Mouse (Mus musculus) midbrain, embryonic 11.5 days (tissue): ENCODE measurements at regions not wholly inside any gene's neighbourhood (a gene's known extent, or its start where the extent isn't known, plus 50 kb on each side); places are given as distances from the start of the nearest gene placed in this dataset.
A peak's percentile ranks its signal among the peaks of the same experiment; 100 is the strongest.

Experiments
- ATAC-seq: fragments of 200-750 bp; cut with Nextera tagmentation; 2 replicates; pipeline ENCODE4 v1.8.0; 2017; ENCODE audit warnings: moderate TSS enrichment, moderate library complexity; ENCODE audit not compliant: low FRiP score
- DNase-seq: peaks from one replicate; pipeline ENCODE4 v3.0.0; 2015; ENCODE audit warnings: low spot score; ENCODE audit errors: missing footprints
- H3K27ac ChIP-seq: fragments of 300-500 bp; sonication (generic); 2 replicates; pipeline ENCODE4 v1.5.1; 2014; ENCODE audit warnings: low read depth, low read length
- H3K27me3 ChIP-seq: fragments of 300-500 bp; sonication (generic); 2 replicates; pipeline ENCODE4 v1.6.1; 2014; ENCODE audit warnings: mild to moderate bottlenecking, low read length, moderate library complexity, mixed read lengths; ENCODE audit not compliant: control insufficient read depth, insufficient read depth
- H3K36me3 ChIP-seq: fragments of 300-500 bp; sonication (generic); 2 replicates; pipeline ENCODE4 v1.6.1; 2014; ENCODE audit warnings: mild to moderate bottlenecking, low read length, moderate library complexity, mixed read lengths; ENCODE audit not compliant: control insufficient read depth, insufficient read depth
- H3K4me1 ChIP-seq: fragments of 300-500 bp; sonication (generic); 2 replicates; pipeline ENCODE4 v1.6.1; 2014; ENCODE audit warnings: low read length; ENCODE audit not compliant: control insufficient read depth, insufficient read depth
- H3K4me2 ChIP-seq: fragments of 300-500 bp; sonication (generic); 2 replicates; pipeline ENCODE4 v1.6.1; 2014; ENCODE audit warnings: mild to moderate bottlenecking, moderate library complexity
- H3K4me3 ChIP-seq: fragments of 300-500 bp; sonication (generic); 2 replicates; pipeline ENCODE4 v1.5.1; 2014; ENCODE audit warnings: low read depth, low read length
- H3K9ac ChIP-seq: fragments of 300-500 bp; sonication (generic); 2 replicates; pipeline ENCODE4 v1.6.1; 2014; ENCODE audit warnings: low read length
- H3K9me3 ChIP-seq: fragments of 300-500 bp; sonication (generic); 2 replicates; pipeline ENCODE4 v1.6.1; 2016; ENCODE audit warnings: low read length; ENCODE audit not compliant: control insufficient read depth
- WGBS: fragments of 180-500 bp; shearing (Covaris S2); extraction: QIAGEN DNeasy Blood & Tissue Kit; methylation state at CpG from one replicate; pipeline ENCODE4 v1.1.7; 2014; 5-methylcytosine and 5-hydroxymethylcytosine counted together

DNA sequence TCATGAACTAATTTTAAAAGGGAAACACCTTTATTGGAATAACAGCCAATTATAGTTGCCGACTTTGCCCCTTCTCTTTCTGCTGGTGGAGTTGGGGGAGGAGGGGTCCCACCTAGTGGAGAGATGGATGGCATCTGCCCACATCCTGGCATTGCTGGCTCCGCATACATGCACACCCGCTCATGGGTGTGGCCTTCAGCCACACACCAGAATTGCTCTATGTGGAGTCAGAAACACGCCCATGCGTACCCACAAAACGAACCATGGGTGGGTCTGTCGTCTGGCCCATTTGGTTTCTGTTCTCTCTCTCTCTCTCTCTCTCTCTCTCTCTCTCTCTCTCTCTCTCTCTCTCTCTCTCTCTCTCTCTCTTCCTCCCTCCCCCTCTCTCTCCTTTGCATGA is 273.9 kb downstream of the Tshz3 start:
- Histone ChIP-seq H3K9me3 (no peaks in the 10 kb centered on the region), H3K36me3 (no peaks in the 10 kb centered on the region), H3K9ac (no peak overlapping the region), H3K4me3 (no peak overlapping the region), H3K27me3 (no peaks in the 10 kb centered on the region; the same call in 1 of the 2 replicates), H3K27ac (no peak overlapping the region), H3K4me1 (peaks cover 4% of the 10 kb centered on the region), H3K4me2 (no peak overlapping the region)
- 82% methylated on average over 7 of the region's 7 CpGs for WGBS
- ATAC-seq: no peak
- DNase-seq: no peak

DNA sequence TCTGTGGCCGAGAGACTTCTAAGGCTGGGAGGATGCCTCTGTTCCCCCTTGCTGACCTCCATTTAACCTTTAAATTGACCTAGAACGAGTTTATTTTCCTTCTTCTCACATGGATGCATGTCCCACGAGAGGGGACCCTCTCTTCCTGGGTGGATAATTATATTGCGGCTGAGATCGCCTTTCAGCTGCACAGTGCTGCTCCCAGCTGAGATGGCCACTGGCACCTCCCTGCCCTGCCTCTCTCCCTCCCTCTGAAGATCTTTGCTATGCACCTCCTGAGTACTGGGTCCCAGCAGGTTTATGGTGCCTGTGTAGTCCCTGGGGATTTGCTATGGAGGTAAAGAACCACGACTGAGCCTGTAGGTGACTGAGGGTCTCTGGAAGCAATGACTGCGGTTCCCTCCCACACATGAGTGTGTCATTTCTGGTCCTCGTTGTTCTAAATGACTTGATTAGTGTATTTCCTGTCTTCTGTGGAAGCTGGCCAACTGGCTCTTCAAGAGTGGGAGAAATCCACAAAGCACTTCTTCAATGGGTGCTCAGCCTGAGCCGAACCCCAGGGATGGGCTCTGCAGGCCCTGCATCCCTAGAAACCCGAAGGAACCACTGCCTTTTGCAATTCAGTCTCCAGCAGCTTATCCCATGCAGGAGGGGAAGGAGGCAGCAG is 275.9 kb downstream of the Tshz3 start:
- 43% methylated on average over 10 of the region's 10 CpGs for WGBS
- Histone ChIP-seq H3K4me1 (peaks cover 4% of the 10 kb centered on the region), H3K27me3 (no peaks in the 10 kb centered on the region; the same call in 1 of the 2 replicates), H3K9ac (no peak overlapping the region), H3K4me3 (no peak overlapping the region), H3K4me2 (no peak overlapping the region), H3K36me3 (no peaks in the 10 kb centered on the region), H3K27ac (no peak overlapping the region), H3K9me3 (no peaks in the 10 kb centered on the region)
- DNase-seq (no peak), ATAC-seq (no peak)

DNA sequence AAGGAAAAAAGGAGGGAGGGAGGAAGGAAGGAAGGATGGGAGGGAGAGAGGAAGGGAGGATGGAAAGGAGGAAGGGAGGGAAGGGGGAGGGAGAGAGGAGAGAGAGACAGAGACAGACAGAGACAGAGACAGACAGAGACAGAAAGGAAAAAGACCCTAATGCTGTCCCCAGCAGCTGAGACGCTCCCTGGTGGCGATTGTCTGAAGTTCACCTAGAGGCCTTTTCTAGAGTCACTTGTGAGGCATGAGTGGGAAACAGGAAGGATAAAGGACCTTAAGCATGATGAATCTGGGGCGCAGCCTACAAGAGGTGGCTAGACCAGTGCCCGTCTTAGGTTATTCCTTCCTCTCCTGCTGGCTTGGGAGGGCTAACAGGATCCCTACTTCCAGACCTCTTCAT is 276.7 kb downstream of the Tshz3 start:
- no peaks in the 10 kb centered on the region; the same call in 1 of the 2 replicates for H3K27me3 ChIP-seq
- H3K4me3 ChIP-seq: no peak overlapping the region
- peaks cover 4% of the 10 kb centered on the region for H3K4me1 ChIP-seq
- H3K9ac ChIP-seq: no peak overlapping the region
- no peak overlapping the region for H3K27ac ChIP-seq
- WGBS: 56% methylated on average over 4 of the region's 4 CpGs
- DNase-seq (peak; percentile 87), ATAC-seq (no peak)
- no peak overlapping the region for H3K4me2 ChIP-seq
- no peaks in the 10 kb centered on the region for H3K9me3 ChIP-seq
- no peaks in the 10 kb centered on the region for H3K36me3 ChIP-seq

GRCm38 (mm10) chr7:36975475-36975874 is 277.6 kb downstream of the Tshz3 start:
- peak; percentile 35; the same call in 1 of the 2 replicates for ATAC-seq
- Histone ChIP-seq H3K9me3 (no peaks in the 10 kb centered on the region), H3K27me3 (no peaks in the 10 kb centered on the region; the same call in 1 of the 2 replicates), H3K4me1 (peaks cover 4% of the 10 kb centered on the region), H3K4me2 (no peak overlapping the region), H3K36me3 (no peaks in the 10 kb centered on the region), H3K4me3 (no peak overlapping the region), H3K27ac (no peak overlapping the region), H3K9ac (no peak overlapping the region)
- DNase-seq: no peak
- WGBS: 25% methylated on average over 5 of the region's 5 CpGs

DNA sequence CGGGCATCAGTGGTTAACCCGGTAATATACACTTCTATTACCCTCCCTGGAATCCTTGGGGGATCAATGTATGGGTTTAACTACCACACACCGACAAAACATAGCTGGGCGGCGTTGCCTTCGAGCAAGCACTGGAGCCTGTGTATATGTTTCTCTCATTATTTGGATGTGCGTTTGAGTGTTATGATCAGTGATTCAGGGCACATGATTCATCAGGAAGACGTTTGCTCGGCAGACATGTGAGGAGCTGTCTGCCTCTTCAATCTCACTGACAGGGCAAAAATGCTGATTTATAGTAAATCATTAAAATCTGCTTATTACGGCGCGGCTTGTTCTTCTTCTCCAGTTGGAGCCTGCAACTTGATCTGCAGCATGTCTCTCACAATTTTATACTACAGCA is 279.9 kb downstream of the Tshz3 start:
- ATAC-seq (no peak), DNase-seq (no peak)
- Histone ChIP-seq H3K4me2 (no peak overlapping the region), H3K36me3 (no peaks in the 10 kb centered on the region), H3K4me1 (peaks cover 4% of the 10 kb centered on the region), H3K27ac (no peak overlapping the region), H3K9ac (no peak overlapping the region), H3K9me3 (no peaks in the 10 kb centered on the region), H3K4me3 (no peak overlapping the region), H3K27me3 (no peaks in the 10 kb centered on the region; the same call in 1 of the 2 replicates)
- 91% methylated on average over 12 of the region's 12 CpGs for WGBS

GRCm38 (mm10) chr7:36989380-36989779 is 291.5 kb downstream of the Tshz3 start:
- ATAC-seq: no peak
- H3K4me1 ChIP-seq: no peaks in the 10 kb centered on the region
- 91% methylated on average over 1 of the region's 1 CpGs for WGBS

DNA sequence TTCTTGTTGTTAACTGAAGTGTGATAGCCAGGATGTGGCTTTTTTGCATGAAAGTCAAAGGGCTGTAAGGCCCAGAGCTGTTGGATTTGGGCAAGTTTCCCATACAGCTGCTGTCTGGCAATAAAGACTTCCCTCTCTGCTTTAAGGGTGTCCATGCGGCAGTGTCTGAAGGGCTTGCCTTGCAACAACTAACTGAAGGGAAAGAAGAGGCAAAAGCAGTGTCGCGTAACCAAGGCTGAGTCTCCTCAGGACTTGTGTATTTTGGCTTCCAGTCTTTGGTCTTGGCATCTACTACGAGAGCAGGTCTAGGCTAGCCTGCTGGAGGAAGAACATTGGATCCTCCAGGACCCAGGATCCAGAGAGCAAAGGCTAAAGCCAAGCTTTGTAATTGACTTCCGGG is 306.7 kb downstream of the Tshz3 start:
- H3K4me1 ChIP-seq: no peaks in the 10 kb centered on the region
- DNase-seq: no peak
- H3K4me2 ChIP-seq: no peak overlapping the region
- no peak overlapping the region for H3K27ac ChIP-seq
- no peak for ATAC-seq
- H3K9ac ChIP-seq: no peak overlapping the region
- WGBS: 90% methylated on average over 5 of the region's 5 CpGs
- H3K9me3 ChIP-seq: no peaks in the 10 kb centered on the region
- H3K4me3 ChIP-seq: no peak overlapping the region
- H3K27me3 ChIP-seq: no peaks in the 10 kb centered on the region
- H3K36me3 ChIP-seq: no peaks in the 10 kb centered on the region

More at GRCm38 (mm10) chr7:36989380-36989779, 291.5 kb downstream of the Tshz3 start:
- no peak overlapping the region for H3K4me3 ChIP-seq
- H3K27me3 ChIP-seq: no peaks in the 10 kb centered on the region
- no peak overlapping the region for H3K27ac ChIP-seq
- H3K4me2 ChIP-seq: no peak overlapping the region
- no peaks in the 10 kb centered on the region for H3K36me3 ChIP-seq
- no peaks in the 10 kb centered on the region; the same call in 1 of the 2 replicates for H3K9me3 ChIP-seq
- no peak overlapping the region for H3K9ac ChIP-seq
- no peak for DNase-seq

- H3K27ac ChIP-seq: no peak overlapping the region
- H3K27me3 ChIP-seq: no peaks in the 10 kb centered on the region
- H3K9ac ChIP-seq: no peak overlapping the region
- no peaks in the 10 kb centered on the region for H3K4me1 ChIP-seq
- H3K9me3 ChIP-seq: no peaks in the 10 kb centered on the region
- no peak overlapping the region for H3K4me2 ChIP-seq
- 90% methylated on average over 2 of the region's 2 CpGs for WGBS
- no peak for ATAC-seq
- H3K4me3 ChIP-seq: no peak overlapping the region
- no peak for DNase-seq
- no peaks in the 10 kb centered on the region for H3K36me3 ChIP-seq
These were observed 307.8 kb downstream of the Tshz3 start for GRCm38 (mm10) chr7:37005701-37006100.

GRCm38 (mm10) chr7:37006921-37007320 is 309.0 kb downstream of the Tshz3 start:
- 68% methylated on average over 10 of the region's 10 CpGs for WGBS
- Histone ChIP-seq H3K27ac (no peak overlapping the region), H3K36me3 (no peaks in the 10 kb centered on the region), H3K4me3 (no peak overlapping the region), H3K9me3 (no peaks in the 10 kb centered on the region), H3K4me2 (no peak overlapping the region), H3K4me1 (no peaks in the 10 kb centered on the region), H3K27me3 (no peaks in the 10 kb centered on the region), H3K9ac (no peak overlapping the region)
- ATAC-seq: no peak
- DNase-seq: no peak
